Mouse (Mus musculus): ENCODE data around the gene Camta2.

The Camta2 gene

DNA sequence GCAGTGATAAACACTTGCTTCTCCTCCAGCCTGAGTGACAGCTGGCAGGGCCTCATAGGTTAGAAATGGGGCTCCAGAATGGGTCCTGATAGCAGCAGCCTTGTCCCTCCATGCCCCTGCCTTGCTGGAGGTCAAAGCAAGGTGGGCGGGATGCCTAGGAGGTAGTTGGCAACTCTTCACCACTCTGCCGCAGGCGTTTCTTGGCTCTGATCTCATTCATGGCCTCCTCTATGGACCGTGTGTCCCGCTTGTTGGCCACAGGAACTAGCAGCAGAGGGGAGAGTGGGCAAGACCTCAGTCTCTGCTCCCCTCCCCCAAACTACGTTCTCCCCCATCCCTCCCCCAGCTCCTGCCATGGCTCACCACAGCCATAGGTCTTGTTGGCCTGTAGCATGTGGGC is 23.9 kb downstream of the Camta2 start:
- no peak for DNase-seq (ENCODE audit: low read depth, low spot score)
- Histone ChIP-seq H3K36me3 (ENCODE audit: control insufficient read depth, insufficient read depth, low read length, poor library complexity, severe bottlenecking) (peaks cover 4% of the 10 kb centered on the region), H3K27me3 (ENCODE audit: control insufficient read depth, insufficient read depth, low read length, poor library complexity, severe bottlenecking) (no peaks in the 10 kb centered on the region)

DNA sequence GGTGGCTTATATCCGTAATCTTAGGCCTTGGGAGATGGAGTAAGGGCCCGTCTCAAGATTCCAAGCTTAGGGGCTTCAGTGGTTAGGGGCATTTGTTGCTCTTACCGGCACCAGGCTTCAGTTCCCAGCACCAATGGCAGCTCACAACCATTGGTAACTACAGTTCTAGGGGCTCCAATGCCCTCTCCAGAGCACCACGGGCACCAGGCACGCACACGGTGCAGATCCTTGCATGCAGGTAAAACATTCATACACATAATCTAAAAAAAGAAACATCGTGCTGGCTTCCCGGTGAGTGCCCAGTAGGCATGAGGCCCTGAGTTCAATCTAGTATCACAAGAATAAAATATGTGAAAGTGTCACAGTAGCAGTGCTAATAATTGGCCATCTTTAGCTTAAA is 24.8 kb downstream of the Camta2 start:
- Histone ChIP-seq H3K36me3 (ENCODE audit: control insufficient read depth, insufficient read depth, low read length, poor library complexity, severe bottlenecking) (peaks cover 4% of the 10 kb centered on the region), H3K27me3 (ENCODE audit: control insufficient read depth, insufficient read depth, low read length, poor library complexity, severe bottlenecking) (no peaks in the 10 kb centered on the region)
- no peak for DNase-seq (ENCODE audit: low read depth, low spot score)

DNA sequence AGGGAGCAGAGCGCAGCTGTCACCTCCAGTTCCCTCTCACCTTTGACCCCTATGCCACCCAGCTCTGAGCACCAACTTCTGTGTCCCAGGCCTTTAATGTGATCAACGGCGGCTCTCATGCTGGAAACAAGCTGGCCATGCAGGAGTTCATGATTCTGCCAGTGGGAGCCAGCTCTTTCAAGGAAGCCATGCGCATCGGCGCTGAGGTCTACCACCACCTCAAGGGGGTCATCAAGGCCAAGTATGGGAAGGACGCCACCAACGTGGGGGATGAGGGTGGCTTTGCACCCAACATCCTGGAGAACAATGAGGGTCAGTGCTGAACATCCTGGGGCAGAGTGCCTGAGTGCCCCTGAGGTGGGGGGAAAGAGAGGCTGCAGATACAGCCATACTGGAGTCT is 27.3 kb downstream of the Camta2 start:
- DNase-seq (ENCODE audit: low read depth, low spot score): no peak
- peaks cover 4% of the 10 kb centered on the region for H3K36me3 ChIP-seq (ENCODE audit: control insufficient read depth, insufficient read depth, low read length, poor library complexity, severe bottlenecking)
- no peaks in the 10 kb centered on the region for H3K27me3 ChIP-seq (ENCODE audit: control insufficient read depth, insufficient read depth, low read length, poor library complexity, severe bottlenecking)

DNA sequence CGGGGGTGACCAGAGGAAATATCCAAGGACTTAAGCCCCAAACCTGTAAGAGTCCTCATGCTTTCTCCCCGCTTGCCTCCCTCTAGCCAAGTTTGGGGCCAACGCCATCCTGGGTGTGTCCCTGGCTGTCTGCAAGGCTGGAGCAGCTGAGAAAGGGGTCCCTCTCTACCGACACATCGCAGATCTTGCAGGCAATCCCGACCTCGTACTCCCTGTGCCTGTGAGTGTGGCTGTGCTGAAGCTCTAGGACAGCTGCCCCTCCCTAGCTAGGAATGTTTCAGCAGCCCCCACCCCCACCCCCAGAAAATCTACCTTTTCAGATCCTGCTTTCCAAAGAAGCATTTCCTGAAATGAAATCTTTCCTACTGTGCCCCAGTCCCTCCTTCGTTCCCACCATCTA is 29.0 kb downstream of the Camta2 start:
- no peaks in the 10 kb centered on the region for H3K27me3 ChIP-seq (ENCODE audit: control insufficient read depth, insufficient read depth, low read length, poor library complexity, severe bottlenecking)
- DNase-seq (ENCODE audit: low read depth, low spot score): no peak
- no peaks in the 10 kb centered on the region; the same call in none of the 2 replicates for H3K36me3 ChIP-seq (ENCODE audit: control insufficient read depth, insufficient read depth, low read length, poor library complexity, severe bottlenecking)

- no peaks in the 10 kb centered on the region; the same call in 1 of the 2 replicates for H3K36me3 ChIP-seq (ENCODE audit: control insufficient read depth, insufficient read depth, low read length, poor library complexity, severe bottlenecking)
- DNase-seq (ENCODE audit: low read depth, low spot score): no peak
- H3K27me3 ChIP-seq (ENCODE audit: control insufficient read depth, insufficient read depth, low read length, poor library complexity, severe bottlenecking): no peaks in the 10 kb centered on the region
These were observed 29.4 kb downstream of the Camta2 start for GRCm38 (mm10) chr11:70658521-70658920.

GRCm38 (mm10) chr11:70657991-70658390 is 29.9 kb downstream of the Camta2 start:
- peaks cover under 1% of the 10 kb centered on the region for H3K36me3 ChIP-seq (ENCODE audit: control insufficient read depth, insufficient read depth, low read length, poor library complexity, severe bottlenecking)
- no peak for DNase-seq (ENCODE audit: low read depth, low spot score)
- H3K27me3 ChIP-seq (ENCODE audit: control insufficient read depth, insufficient read depth, low read length, poor library complexity, severe bottlenecking): no peaks in the 10 kb centered on the region

DNA sequence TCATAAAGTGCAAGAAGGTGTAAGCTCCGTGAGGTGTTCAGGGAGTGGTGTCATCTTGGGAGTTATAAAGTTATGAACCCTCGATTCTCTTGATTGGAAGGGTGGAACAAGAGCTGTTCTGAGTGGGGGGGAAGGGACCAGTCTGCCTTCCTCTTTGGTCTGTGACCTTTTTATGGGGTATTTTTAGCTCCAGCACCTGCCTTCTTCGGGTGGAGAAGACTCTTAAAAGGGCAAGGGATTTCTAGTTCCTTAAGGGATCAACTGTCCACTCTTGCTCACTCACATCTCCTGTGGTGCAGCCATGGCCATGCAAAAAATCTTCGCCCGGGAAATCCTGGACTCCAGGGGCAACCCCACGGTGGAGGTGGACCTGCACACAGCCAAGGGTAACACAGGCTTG is 30.3 kb downstream of the Camta2 start:
- Histone ChIP-seq H3K36me3 (ENCODE audit: control insufficient read depth, insufficient read depth, low read length, poor library complexity, severe bottlenecking) (peaks cover 4% of the 10 kb centered on the region), H3K27me3 (ENCODE audit: control insufficient read depth, insufficient read depth, low read length, poor library complexity, severe bottlenecking) (no peaks in the 10 kb centered on the region)
- no peak for DNase-seq (ENCODE audit: low read depth, low spot score)

GRCm38 (mm10) chr11:70656964-70657363 is 30.9 kb downstream of the Camta2 start, which contains the start of gene Eno3:
Gene Eno3 (plus strand): TSS chr11:70657202.
- Histone ChIP-seq H3K36me3 (ENCODE audit: control insufficient read depth, insufficient read depth, low read length, poor library complexity, severe bottlenecking) (peaks cover 8% of the 10 kb centered on the region), H3K27me3 (ENCODE audit: control insufficient read depth, insufficient read depth, low read length, poor library complexity, severe bottlenecking) (no peaks in the 10 kb centered on the region)
- DNase-seq (ENCODE audit: low read depth, low spot score): no peak

DNA sequence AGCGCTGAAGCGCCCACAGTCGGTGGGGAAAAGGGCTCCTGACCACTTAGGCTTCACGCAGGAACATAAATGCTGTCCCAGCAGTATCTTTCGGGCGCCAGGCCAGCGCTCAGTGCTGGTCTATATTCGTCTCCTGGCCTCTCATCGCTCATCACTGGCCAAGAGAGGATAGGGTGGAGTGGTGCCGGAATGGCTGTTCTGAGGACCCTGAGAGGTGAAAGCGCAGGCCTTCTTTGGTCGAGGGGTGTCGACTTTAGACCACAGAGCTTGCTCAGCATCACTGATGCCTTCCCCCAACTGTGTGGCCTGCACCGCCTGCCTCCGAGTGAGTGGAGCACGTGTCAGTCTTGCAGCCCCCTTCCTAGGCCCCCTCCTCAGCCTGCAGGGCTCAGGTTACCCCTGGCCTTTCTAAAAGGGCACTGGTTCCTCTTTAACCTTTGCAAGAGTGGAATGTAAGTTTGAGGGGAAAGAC is 31.4 kb downstream of the Camta2 start:
- Histone ChIP-seq H3K36me3 (ENCODE audit: control insufficient read depth, insufficient read depth, low read length, poor library complexity, severe bottlenecking) (peaks cover 10% of the 10 kb centered on the region), H3K27me3 (ENCODE audit: control insufficient read depth, insufficient read depth, low read length, poor library complexity, severe bottlenecking) (no peaks in the 10 kb centered on the region)
- no peak for DNase-seq (ENCODE audit: low read depth, low spot score)

GRCm38 (mm10) chr11:70655571-70656455 is 32.1 kb downstream of the Camta2 start:
- Histone ChIP-seq H3K27me3 (ENCODE audit: control insufficient read depth, insufficient read depth, low read length, poor library complexity, severe bottlenecking) (no peaks in the 10 kb centered on the region), H3K36me3 (ENCODE audit: control insufficient read depth, insufficient read depth, low read length, poor library complexity, severe bottlenecking) (peaks cover 13% of the 10 kb centered on the region)
- no peak for DNase-seq (ENCODE audit: low read depth, low spot score)

GRCm38 (mm10) chr11:70654923-70655570 is 32.9 kb downstream of the Camta2 start:
- Histone ChIP-seq H3K27me3 (ENCODE audit: control insufficient read depth, insufficient read depth, low read length, poor library complexity, severe bottlenecking) (no peaks in the 10 kb centered on the region), H3K36me3 (ENCODE audit: control insufficient read depth, insufficient read depth, low read length, poor library complexity, severe bottlenecking) (peaks cover 14% of the 10 kb centered on the region)
- DNase-seq (ENCODE audit: low read depth, low spot score): peak; percentile 87

GRCm38 (mm10) chr11:70654198-70654922 is 33.5 kb downstream of the Camta2 start, which contains the start of gene Pfn1:
Gene Pfn1 (minus strand): TSS chr11:70654644.
- peak; percentile 92 for DNase-seq (ENCODE audit: low read depth, low spot score)
- peaks cover 14% of the 10 kb centered on the region for H3K36me3 ChIP-seq (ENCODE audit: control insufficient read depth, insufficient read depth, low read length, poor library complexity, severe bottlenecking)
- H3K27me3 ChIP-seq (ENCODE audit: control insufficient read depth, insufficient read depth, low read length, poor library complexity, severe bottlenecking): no peaks in the 10 kb centered on the region

DNA sequence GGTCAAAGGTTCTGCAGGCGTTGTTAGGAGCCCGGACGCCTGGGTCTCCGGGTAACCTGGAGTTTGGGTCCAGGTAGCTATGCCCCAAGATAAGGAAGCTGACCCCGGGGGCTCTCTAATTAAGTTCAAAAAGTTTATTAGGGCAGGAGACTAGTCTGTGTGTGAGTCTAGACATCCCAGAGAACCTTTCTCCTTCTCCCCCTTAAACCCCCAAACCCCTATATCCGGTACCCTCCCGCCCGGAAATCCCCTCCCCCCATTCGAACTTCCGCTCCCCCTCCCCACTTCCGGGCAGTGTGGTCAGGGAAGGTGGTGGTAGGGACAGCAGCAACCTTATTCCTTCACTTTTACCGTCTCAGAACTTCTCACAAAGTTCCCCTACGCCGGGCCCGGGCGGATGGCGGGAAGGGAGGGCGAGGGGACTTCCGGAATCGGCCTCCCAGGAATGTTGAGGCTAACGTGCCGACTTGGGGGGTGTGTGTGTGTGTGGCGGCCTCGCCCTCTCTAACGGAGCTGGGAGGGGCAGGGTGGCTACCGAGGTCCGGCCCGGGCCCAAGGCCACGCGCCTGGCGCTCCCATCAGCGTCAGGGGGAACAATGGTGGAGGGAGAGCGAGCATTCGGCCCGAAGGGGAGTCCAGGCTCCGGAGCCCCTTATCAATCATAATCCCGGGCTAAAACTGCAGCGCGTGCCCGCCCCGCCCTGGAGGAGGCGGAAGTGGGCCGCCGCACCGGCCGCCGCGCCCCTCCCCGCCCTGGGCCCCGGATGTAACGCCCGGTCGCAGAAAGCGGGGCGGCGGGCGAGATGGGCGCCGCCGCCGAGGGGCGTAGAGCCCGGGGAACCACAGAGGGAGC is 34.3 kb downstream of the Camta2 start:
- Histone ChIP-seq H3K36me3 (ENCODE audit: control insufficient read depth, insufficient read depth, low read length, poor library complexity, severe bottlenecking) (peaks cover 14% of the 10 kb centered on the region), H3K27me3 (ENCODE audit: control insufficient read depth, insufficient read depth, low read length, poor library complexity, severe bottlenecking) (no peaks in the 10 kb centered on the region)
- peak; percentile 72 for DNase-seq (ENCODE audit: low read depth, low spot score)

GRCm38 (mm10) chr11:70652884-70653344 is 35.0 kb downstream of the Camta2 start:
- no peak for DNase-seq (ENCODE audit: low read depth, low spot score)
- H3K27me3 ChIP-seq (ENCODE audit: control insufficient read depth, insufficient read depth, low read length, poor library complexity, severe bottlenecking): no peaks in the 10 kb centered on the region
- H3K36me3 ChIP-seq (ENCODE audit: control insufficient read depth, insufficient read depth, low read length, poor library complexity, severe bottlenecking): peaks cover 14% of the 10 kb centered on the region

Measured in splenic B cell, adult 2 months (primary cell).